Mouse (Mus musculus) stomach, embryonic 16.5 days (tissue): ENCODE measurements around the gene Cmtm7. TPM values are rescaled to one million over a fixed set of nuclear protein-coding genes. Genes with fewer than 3 reads are reported as not detected.

Experiments used
- ATAC-seq: fragments of 200-750 bp; cut with Nextera tagmentation; 2 replicates; pipeline ENCODE4 v1.8.0; 2017; ENCODE audit warnings: moderate number of reproducible peaks, moderate TSS enrichment; ENCODE audit not compliant: insufficient read depth, low FRiP score
- H3K27ac ChIP-seq: fragments of 300-500 bp; sonication (generic); 2 replicates; pipeline ENCODE4 v1.5.1; 2014; ENCODE audit warnings: low read length
- H3K27me3 ChIP-seq: fragments of 300-500 bp; sonication (generic); 2 replicates; pipeline ENCODE4 v1.6.1; 2014; ENCODE audit warnings: low read length, control low read depth, mixed read lengths; ENCODE audit not compliant: control insufficient read depth, insufficient read depth
- H3K36me3 ChIP-seq: fragments of 300-500 bp; sonication (generic); 2 replicates; pipeline ENCODE4 v1.6.1; 2014; ENCODE audit warnings: low read length; ENCODE audit not compliant: control insufficient read depth, insufficient read depth
- H3K4me1 ChIP-seq: fragments of 300-500 bp; sonication (generic); 2 replicates; pipeline ENCODE4 v1.6.1; 2014; ENCODE audit warnings: low read length, control low read depth, mixed read lengths; ENCODE audit not compliant: control insufficient read depth, insufficient read depth
- H3K4me2 ChIP-seq: fragments of 300-500 bp; sonication (generic); 2 replicates; pipeline ENCODE4 v1.6.1; 2014; ENCODE audit warnings: low read depth, low read length, mixed read lengths
- H3K4me3 ChIP-seq: fragments of 300-500 bp; sonication (generic); replicated peaks from 2 replicates; pipeline ENCODE4 v1.5.1; 2014; ENCODE audit warnings: mild to moderate bottlenecking, low read length
- H3K9ac ChIP-seq: fragments of 300-500 bp; sonication (generic); 2 replicates; pipeline ENCODE4 v1.6.1; 2014; ENCODE audit warnings: low read length
- H3K9me3 ChIP-seq: fragments of 300-500 bp; sonication (generic); replicated peaks from 2 replicates; pipeline ENCODE4 v1.6.1; 2016; ENCODE audit warnings: low read length, control low read depth; ENCODE audit not compliant: control insufficient read depth
- WGBS: fragments of 180-500 bp; shearing (Covaris S2); extraction: QIAGEN DNeasy Blood & Tissue Kit; methylation state at CpG from one replicate; pipeline ENCODE4 v1.1.7; 2014; 5-methylcytosine and 5-hydroxymethylcytosine counted together
- polyA plus RNA-seq: library from polyadenylated mRNA; unstranded; fragments of >200 nt; fragmentation: Nextera tagmentation; extraction: Ambion mirVana; gene quantifications from 2 replicates; pipeline ENCODE4 v1.2.1, GENCODE M21; 2015

The Cmtm7 gene
- polyA plus RNA-seq, 1 experiment from 2014 or later = 87.2 TPM

DNA sequence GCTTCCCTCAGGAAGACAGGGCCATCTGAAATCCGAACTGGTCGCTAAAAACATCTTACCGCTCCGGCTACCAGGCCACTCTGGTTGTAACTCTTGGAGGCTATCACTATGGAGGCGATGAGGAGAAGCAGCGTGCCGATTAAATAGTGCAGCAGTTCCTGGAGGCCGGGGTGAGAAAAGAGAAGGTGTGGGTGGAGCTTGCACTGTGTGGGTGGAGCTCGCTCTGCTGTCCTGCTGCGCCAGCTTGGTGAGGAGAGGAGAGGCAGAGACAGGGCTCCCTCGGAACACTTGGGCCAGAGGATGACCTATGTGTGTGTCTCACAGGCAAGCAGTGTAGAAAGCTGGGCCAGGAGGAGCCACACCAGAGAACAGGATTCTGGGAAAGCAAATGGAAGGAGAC, 19.8 kb downstream of the Cmtm7 start:
- 70% methylated on average over 11 of the region's 11 CpGs for WGBS
- ATAC-seq = no peak
- H3K27me3 ChIP-seq = no peaks in the 10 kb centered on the region
- H3K4me3 ChIP-seq = no peak overlapping the region
- no peak overlapping the region for H3K9ac ChIP-seq
- H3K4me2 ChIP-seq = no peak overlapping the region
- H3K36me3 ChIP-seq = no peaks in the 10 kb centered on the region
- H3K27ac ChIP-seq = no peak overlapping the region
- H3K4me1 ChIP-seq = no peaks in the 10 kb centered on the region
- H3K9me3 ChIP-seq = no peaks in the 10 kb centered on the region

DNA sequence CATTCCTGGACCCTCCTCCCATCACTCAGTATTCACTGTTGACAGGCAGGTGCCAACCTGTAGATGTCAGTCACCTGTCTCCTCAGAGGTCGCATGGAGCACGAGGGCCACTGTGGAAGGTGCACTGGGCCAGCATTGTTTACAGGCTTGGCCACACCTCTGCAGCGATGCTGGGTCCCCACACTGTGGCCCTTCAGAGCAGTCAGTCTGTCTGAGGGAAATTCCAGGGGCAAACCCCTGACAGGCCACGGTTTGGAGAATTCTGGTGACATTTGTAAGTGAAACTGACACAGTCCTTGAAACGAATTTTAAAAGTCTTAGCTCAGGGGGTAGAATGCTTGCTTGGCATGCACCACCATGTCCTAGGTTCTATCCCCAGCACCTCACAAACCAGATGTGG, 21.3 kb downstream of the Cmtm7 start:
- Histone ChIP-seq H3K36me3 (no peaks in the 10 kb centered on the region), H3K9ac (no peak overlapping the region), H3K4me2 (no peak overlapping the region), H3K27ac (no peak overlapping the region), H3K4me1 (no peaks in the 10 kb centered on the region), H3K4me3 (no peak overlapping the region), H3K9me3 (no peaks in the 10 kb centered on the region), H3K27me3 (no peaks in the 10 kb centered on the region)
- 78% methylated on average over 5 of the region's 5 CpGs for WGBS
- ATAC-seq = no peak

DNA sequence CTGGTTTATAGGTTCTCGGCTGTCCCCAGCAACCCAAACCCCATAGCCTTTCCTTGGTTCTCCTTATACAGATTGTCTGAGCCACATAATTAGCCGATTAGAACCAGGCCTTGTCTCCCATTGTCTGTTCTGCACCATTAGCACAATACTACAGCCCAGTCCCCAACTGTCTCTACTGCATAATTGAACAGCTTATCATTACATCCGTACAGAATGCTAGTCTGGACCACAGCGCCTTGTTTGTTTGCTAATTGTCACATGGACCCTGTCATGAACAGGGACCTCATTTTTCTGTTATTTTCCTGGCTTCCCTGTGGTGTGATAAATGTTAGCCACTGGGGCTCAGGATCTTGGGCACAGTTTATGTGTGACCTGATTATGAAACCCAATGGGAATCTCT, 21.8 kb downstream of the Cmtm7 start:
- Histone ChIP-seq H3K9me3 (no peaks in the 10 kb centered on the region), H3K9ac (no peak overlapping the region), H3K4me3 (no peak overlapping the region), H3K27me3 (no peaks in the 10 kb centered on the region), H3K4me1 (no peaks in the 10 kb centered on the region), H3K4me2 (no peak overlapping the region), H3K36me3 (no peaks in the 10 kb centered on the region), H3K27ac (no peak overlapping the region)
- WGBS = 86% methylated on average over 4 of the region's 4 CpGs
- ATAC-seq = no peak

DNA sequence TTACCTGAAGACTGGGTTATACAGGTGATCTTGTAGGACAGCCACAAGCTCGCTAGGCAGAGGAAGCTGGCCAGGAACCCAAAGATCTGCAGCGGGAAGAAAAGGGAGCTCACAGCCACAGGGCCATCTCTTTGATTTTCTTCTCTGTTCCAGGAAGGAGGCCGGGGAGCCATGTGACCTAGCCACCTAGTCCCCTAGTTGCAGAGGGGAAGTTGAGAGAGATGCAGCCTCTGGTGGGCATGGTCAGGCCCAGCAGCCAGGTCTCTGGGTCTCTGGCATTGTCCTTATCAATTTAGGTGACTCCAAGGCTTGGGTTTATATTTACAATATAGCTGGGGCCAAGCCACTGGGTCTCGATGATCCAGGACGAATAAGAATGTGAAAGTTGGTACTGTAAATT, 22.9 kb downstream of the Cmtm7 start:
- H3K27me3 ChIP-seq = no peaks in the 10 kb centered on the region
- no peak for ATAC-seq
- no peak overlapping the region for H3K27ac ChIP-seq
- H3K4me1 ChIP-seq = no peaks in the 10 kb centered on the region
- H3K4me3 ChIP-seq = no peak overlapping the region
- WGBS = 79% methylated on average over 5 of the region's 5 CpGs
- no peak overlapping the region for H3K9ac ChIP-seq
- H3K36me3 ChIP-seq = no peaks in the 10 kb centered on the region
- H3K9me3 ChIP-seq = no peaks in the 10 kb centered on the region
- H3K4me2 ChIP-seq = no peak overlapping the region

DNA sequence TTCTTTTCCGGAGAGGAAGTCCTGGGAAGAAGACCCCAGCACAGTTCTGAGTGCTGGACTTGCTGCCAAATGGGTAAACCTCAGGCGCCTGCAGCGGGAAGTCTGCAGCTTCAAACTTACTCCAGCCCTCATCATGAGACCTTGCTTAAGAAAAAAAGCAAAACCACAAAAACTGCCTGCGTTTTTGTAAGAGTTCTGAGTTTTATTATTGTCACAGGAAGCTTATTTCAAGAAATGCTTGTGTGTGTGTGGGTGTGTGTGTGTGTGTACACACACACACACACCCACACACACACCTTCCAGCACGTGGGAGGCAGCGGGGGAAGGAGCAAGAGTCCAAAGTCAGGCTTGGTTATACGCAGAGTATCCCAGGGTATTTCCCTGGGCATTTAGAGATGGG, 23.4 kb downstream of the Cmtm7 start:
- no peak for ATAC-seq
- Histone ChIP-seq H3K9ac (no peak overlapping the region), H3K36me3 (no peaks in the 10 kb centered on the region), H3K4me1 (no peaks in the 10 kb centered on the region), H3K27ac (no peak overlapping the region), H3K4me3 (no peak overlapping the region), H3K4me2 (no peak overlapping the region), H3K9me3 (no peaks in the 10 kb centered on the region), H3K27me3 (no peaks in the 10 kb centered on the region)
- WGBS = 76% methylated on average over 7 of the region's 7 CpGs

DNA sequence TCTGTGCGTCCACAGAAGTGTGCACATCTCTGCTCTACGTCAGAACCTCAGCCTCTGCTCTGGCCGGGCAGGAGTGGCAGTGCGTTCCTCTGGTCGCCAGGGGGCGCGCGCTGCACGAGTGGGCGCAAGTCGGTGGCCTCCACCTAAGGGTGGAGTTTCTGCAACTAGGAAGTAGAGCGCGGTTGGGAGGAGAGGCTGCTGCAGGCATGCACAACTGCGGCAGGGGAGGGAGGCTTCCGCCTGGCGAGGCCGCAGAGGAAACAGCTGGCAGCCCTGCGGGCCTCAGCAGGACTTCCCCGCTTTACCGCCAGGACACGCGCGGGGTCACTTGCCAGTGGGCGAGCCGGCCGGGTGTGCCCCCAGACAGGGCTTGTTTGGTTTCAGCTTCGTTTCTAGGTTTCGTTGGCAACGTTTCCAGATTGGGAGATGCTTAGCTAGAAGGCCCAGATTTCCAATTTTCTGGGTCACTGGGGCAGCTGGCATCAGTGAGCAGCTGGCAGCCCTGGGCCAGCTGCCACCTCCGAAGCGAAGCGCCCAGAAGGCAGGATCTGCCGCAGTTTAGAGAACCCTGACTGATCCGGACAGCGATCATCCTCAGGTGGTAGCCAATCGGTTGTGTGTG, 28.7 kb downstream of the Cmtm7 start:
- ATAC-seq = peak; percentile 96
- H3K9ac ChIP-seq = peak overlapping the region; percentile 80
- peak overlapping the region; percentile 59 for H3K27ac ChIP-seq
- no peaks in the 10 kb centered on the region for H3K27me3 ChIP-seq
- H3K36me3 ChIP-seq = peaks cover 1% of the 10 kb centered on the region; the same call in 1 of the 2 replicates
- H3K4me2 ChIP-seq = peak overlapping the region; percentile 84
- 6% methylated on average over 36 of the region's 36 CpGs for WGBS
- H3K4me1 ChIP-seq = peaks cover 5% of the 10 kb centered on the region
- H3K9me3 ChIP-seq = no peaks in the 10 kb centered on the region
- H3K4me3 ChIP-seq = peak overlapping the region; percentile 59

DNA sequence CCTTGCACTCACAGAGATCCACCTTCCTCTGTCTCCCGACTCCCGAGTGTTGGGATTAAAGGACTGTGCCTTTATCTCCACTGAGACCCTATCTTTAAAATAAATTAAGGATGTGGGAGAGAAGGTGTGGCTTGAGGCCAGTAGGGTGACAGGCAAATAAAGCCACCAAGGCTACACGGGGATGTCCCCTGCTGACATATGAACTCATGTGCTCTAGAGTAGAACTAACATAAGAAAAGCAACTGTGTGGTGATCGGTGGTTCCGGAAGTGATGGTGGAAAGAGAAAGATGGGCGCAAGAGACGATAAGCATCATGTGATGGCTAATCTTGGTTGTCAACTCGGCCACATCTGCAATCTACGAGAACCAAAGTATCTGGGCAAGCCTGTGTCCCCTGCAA, 29.3 kb downstream of the Cmtm7 start:
- Histone ChIP-seq H3K27me3 (no peaks in the 10 kb centered on the region), H3K4me2 (peak overlapping the region; percentile 84), H3K4me3 (no peak overlapping the region), H3K9ac (peak overlapping the region; percentile 48), H3K4me1 (peaks cover 5% of the 10 kb centered on the region), H3K36me3 (peaks cover 8% of the 10 kb centered on the region; the same call in 1 of the 2 replicates), H3K9me3 (no peaks in the 10 kb centered on the region), H3K27ac (no peak overlapping the region; the same call in 1 of the 2 replicates)
- 73% methylated on average over 9 of the region's 9 CpGs for WGBS
- no peak for ATAC-seq

DNA sequence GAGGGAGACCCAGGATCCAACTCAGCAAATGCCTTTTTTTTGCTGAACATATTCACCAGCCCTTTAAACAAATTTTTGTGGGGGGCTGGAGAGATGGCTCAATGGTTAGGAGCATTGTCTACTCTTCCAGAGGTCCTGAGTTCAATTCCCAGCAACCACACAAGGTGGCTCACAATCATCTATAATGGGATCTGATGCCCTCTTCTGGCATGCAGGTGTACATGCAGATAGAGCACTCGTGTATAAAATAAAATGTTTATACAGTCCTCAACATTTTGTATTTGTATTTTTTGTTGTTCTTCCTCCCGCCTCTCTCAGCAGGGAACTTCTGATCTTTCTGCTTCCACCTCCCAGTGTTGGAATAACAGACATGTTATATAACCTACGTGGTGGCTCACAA, 30.1 kb downstream of the Cmtm7 start:
- H3K36me3 ChIP-seq = peaks cover 13% of the 10 kb centered on the region
- no peak overlapping the region for H3K4me3 ChIP-seq
- H3K9me3 ChIP-seq = no peaks in the 10 kb centered on the region
- no peak for ATAC-seq
- H3K9ac ChIP-seq = no peak overlapping the region
- 85% methylated on average over 3 of the region's 3 CpGs for WGBS
- H3K4me2 ChIP-seq = no peak overlapping the region
- no peak overlapping the region for H3K27ac ChIP-seq
- peaks cover 5% of the 10 kb centered on the region for H3K4me1 ChIP-seq
- no peaks in the 10 kb centered on the region for H3K27me3 ChIP-seq

DNA sequence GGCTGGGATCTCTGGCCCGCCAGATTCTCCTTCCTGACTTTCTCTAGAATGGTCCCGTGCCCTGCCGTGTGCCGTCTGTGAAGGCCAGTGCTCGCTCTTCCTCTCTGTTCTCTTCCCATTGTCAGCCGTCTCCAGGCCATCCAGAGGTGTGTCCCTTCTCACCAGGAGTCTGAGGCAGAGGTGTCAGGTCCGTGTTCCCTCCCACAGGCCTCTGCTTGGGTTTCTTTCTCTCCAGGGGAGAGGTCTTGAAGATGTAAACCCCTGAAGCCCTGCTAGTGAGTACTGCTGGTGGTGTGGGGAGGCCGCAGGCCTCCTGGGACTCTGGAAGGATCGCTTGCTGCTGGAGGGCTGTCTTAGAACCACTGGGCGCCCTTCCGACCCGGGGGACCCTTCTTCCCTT, 34.2 kb downstream of the Cmtm7 start:
- Histone ChIP-seq H3K27me3 (no peaks in the 10 kb centered on the region), H3K36me3 (peaks cover 13% of the 10 kb centered on the region), H3K27ac (no peak overlapping the region), H3K4me2 (no peak overlapping the region), H3K4me1 (peaks cover 8% of the 10 kb centered on the region), H3K4me3 (no peak overlapping the region), H3K9me3 (no peaks in the 10 kb centered on the region), H3K9ac (no peak overlapping the region)
- no peak for ATAC-seq
- WGBS = 79% methylated on average over 12 of the region's 12 CpGs
